Mouse (Mus musculus) activated CD4-positive, CD25-positive, alpha-beta regulatory T cell, adult 4 months (primary cell): ENCODE results near the gene Smad3. TPM values are rescaled to one million over a fixed set of nuclear protein-coding genes. Genes with fewer than 3 reads are reported as not detected.
A peak's percentile ranks its signal among the peaks of the same experiment; 100 is the strongest.

Experiments used
- ATAC-seq: one replicate; pipeline ENCODE4 v1.8.0; 2017
- polyA plus RNA-seq, 2 experiments: library from polyadenylated mRNA; unstranded; fragments of 100-300 nt; shearing (Covaris generic); gene quantifications; one replicate each; pipeline ENCODE4 v1.2.1; 2017

Smad3 gene
- 10 to 100 TPM; 15.0 to 16.8 TPM for polyA plus RNA-seq

GRCm38 (mm10) chr9:63757865-63758440 lies at the start of gene Smad3:
Gene Smad3, minus strand, starts transcription at chr9:63757994.
- ATAC-seq, result peak; percentile 53

GRCm38 (mm10) chr9:63804847-63805246 lies 47.1 kb upstream of the Smad3 start:
- ATAC-seq, result no peak

GRCm38 (mm10) chr9:63803181-63803591 lies 45.4 kb upstream of the Smad3 start:
- ATAC-seq, result no peak

GRCm38 (mm10) chr9:63802504-63802903 lies 44.7 kb upstream of the Smad3 start:
- ATAC-seq, result no peak

GRCm38 (mm10) chr9:63802080-63802479 lies 44.3 kb upstream of the Smad3 start:
- ATAC-seq, result peak; percentile 85

- no peak for ATAC-seq
Measured at GRCm38 (mm10) chr9:63796429-63796828, 38.6 kb upstream of the Smad3 start.

GRCm38 (mm10) chr9:63793731-63794495 lies 36.1 kb upstream of the Smad3 start:
- no peak for ATAC-seq

- ATAC-seq, result no peak
Measured at GRCm38 (mm10) chr9:63791716-63792115, 33.9 kb upstream of the Smad3 start.

- ATAC-seq, result no peak
Measured at GRCm38 (mm10) chr9:63791275-63791674, 33.5 kb upstream of the Smad3 start.

GRCm38 (mm10) chr9:63790222-63790621 lies 32.4 kb upstream of the Smad3 start:
- no peak for ATAC-seq

- no peak for ATAC-seq
Measured at GRCm38 (mm10) chr9:63789386-63789785, 31.6 kb upstream of the Smad3 start.

- ATAC-seq, result no peak
Measured at GRCm38 (mm10) chr9:63787606-63788005, 29.8 kb upstream of the Smad3 start.

- no peak for ATAC-seq
Measured at GRCm38 (mm10) chr9:63787086-63787485, 29.3 kb upstream of the Smad3 start.

GRCm38 (mm10) chr9:63786026-63786670 lies 28.4 kb upstream of the Smad3 start:
- ATAC-seq, result no peak

- peak; percentile 88 for ATAC-seq
Measured at GRCm38 (mm10) chr9:63785492-63785891, 27.7 kb upstream of the Smad3 start.

- no peak for ATAC-seq
Measured at GRCm38 (mm10) chr9:63784597-63784996, 26.8 kb upstream of the Smad3 start.

- peak; percentile 32 for ATAC-seq
Measured at GRCm38 (mm10) chr9:63782744-63783143, 24.9 kb upstream of the Smad3 start.

- ATAC-seq, result no peak
Measured at GRCm38 (mm10) chr9:63781714-63782464, 24.1 kb upstream of the Smad3 start.

- ATAC-seq, result no peak
Measured at GRCm38 (mm10) chr9:63779950-63780887, 22.4 kb upstream of the Smad3 start.

- no peak for ATAC-seq
Measured at GRCm38 (mm10) chr9:63776735-63777134, 18.9 kb upstream of the Smad3 start.

- ATAC-seq, result no peak
Measured at GRCm38 (mm10) chr9:63774854-63775483, 17.2 kb upstream of the Smad3 start.
